Mouse (Mus musculus): ENCODE measurements around the gene Tecrl. TPM values are rescaled to one million over a fixed set of nuclear protein-coding genes. Genes with fewer than 3 reads are reported as not detected.

Tecrl gene
- total RNA-seq (2021) = under 1 TPM; 0.13 to 0.18 TPM
- long read RNA-seq, experiment 1 = 0 reads
- long read RNA-seq, experiment 2 = 0 reads

DNA sequence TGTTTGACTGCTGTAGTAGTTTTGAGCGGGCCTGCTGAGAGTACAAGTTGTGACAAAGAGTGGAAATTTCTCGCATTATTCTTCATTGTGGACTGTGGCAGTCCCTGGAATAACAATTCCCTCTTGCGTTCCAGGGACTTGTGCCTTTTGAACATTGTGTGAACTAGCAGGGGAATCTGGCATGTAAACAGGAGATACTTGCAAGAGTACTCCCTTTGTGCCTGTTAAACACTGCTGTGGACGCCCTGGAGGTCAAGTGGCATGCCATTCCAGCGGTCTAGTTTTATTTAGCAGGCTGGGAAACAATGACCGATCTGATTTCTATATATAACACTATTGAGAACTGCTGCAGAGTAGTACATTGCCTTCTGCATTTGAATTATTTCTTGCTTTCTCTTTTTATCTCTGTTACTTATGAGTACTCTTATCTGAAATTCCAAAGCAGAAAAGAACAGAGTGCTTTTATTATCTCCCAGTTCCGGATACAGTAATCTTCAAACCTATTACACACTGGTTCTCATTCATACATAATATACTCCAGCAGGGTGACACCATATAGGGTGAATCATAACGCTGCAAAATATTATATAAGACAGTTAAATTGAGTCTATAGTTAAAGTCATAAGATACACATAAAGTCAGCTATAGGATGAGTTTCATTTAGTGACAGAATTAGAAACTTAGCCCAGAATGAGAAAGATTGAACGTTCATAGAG, at the start of gene Tecrl:
TSS of gene Tecrl (minus strand) at position 350 of the 716 bp plus-strand sequence.
- intact Hi-C loops (cut with DNase I) = no loop called here
- no peak for DNase-seq (ENCODE audit: low spot score in 2 of 2)

GRCm38 (mm10) chr5:83385021-83385420, 30.0 kb upstream of the Tecrl start:
- intact Hi-C loops (cut with DNase I) = no loop called here
- DNase-seq (ENCODE audit: low spot score in 2 of 2) = no peak

DNA sequence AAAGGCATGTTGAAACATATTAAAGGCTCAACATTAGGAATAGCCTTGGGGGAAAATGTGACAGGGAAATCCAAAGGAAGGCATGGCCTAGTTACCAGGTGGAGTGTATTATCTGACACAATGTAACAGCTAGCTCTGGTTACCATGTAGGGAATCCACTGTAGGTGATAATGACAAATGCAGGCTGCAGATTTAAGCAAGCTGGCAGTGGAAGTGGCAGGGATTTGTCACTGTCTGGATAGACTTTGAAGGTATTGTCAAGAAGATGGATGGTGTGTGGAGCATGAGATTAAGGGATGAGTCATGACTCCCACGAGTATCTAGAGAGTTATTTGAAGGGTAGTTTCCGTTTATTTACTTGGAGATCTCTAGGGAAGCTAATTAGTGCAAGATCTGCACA, 3.4 kb downstream of the Tecrl start:
- DNase-seq (ENCODE audit: low spot score in 2 of 2) = no peak
- intact Hi-C loops (cut with DNase I) = no loop called here

DNA sequence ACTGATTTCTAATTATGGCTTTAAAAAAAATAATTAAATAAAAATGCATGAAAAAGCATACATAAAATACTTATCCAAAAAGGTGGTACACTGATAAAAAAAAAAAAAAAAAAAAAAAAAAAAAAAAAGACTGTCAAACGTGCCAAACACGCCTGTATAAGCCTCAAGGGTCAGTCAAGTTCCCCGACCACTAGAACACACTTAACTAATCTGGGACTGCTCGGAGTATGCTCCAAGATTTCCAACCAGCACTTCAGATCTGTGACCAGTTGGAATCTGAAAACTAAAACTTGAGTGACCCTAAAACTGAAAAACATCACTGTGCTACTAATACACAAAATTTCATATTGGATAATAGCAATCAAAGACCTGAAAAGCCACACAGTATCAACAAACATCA, 15.9 kb downstream of the Tecrl start:
- intact Hi-C loops (cut with DNase I) = no loop called here
- no peak for DNase-seq (ENCODE audit: low spot score in 2 of 2)

DNA sequence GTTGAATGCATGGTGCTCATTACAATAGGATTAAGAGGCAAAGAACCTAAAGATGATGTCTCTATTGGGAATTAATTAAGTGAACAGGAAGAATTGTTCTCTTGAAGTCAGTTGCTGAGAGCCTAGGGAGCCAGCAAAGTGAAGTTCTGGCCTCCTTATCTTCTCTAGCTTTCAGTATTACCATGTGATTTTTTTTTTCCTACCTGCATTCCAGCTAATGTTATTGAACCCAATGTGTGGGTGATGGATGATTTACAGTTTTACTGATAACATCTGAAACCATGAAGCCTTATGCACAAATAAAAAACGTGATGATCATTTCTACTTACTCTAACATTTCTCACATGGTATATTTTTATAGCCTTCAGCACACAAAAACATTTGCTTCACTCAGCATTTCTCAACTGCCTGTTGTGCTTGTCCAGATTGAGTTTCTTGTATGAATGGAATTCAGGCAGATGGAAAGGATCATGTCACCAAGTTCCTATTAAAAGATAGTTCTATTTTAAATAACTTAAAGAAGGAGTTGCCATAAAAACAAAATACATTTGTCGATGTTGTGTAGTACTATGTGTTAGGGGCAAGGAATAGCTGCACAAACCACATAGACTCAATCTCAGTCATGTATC, 87.7 kb downstream of the Tecrl start:
- intact Hi-C loops (cut with DNase I) = no loop called here
- DNase-seq (ENCODE audit: low spot score in 2 of 2) = no peak

DNA sequence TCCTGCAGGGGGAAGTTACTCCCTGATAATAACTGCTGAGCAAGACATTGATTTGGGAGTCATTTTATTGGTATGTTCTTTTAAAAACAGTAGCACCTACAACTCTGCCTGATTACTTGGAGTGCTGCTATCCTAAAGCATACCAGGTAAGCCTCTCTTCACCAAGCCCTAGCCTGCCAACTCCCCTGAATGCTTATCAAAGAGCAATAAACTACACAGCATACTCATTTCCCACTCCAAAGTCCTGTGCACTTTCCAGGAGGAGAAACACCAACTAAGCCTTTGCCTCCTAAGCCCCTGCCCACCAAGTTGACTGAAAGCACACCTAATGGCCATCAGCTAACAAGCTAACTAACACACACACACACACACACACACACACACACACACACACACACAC, 94.9 kb downstream of the Tecrl start:
- intact Hi-C loops (cut with DNase I) = no loop called here
- DNase-seq (ENCODE audit: low spot score in 2 of 2) = no peak

DNA sequence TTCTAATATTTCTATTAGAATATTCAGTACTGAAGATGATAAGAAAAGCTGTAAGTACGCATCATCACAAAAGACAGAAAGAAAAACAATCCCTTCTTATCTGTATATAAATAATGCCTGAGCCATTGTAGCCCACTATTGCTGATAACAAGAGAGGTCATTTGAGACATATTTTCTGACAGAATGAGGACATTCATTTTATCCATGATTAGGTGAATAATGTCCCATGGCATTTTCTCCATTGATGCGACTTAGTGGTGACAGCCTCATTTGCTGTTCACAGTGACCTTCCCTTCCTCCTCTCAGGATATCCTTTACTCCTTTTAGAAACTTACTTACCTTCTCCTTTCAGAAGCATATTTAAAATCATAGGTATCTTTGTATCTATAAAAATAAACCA, 100.9 kb downstream of the Tecrl start:
- intact Hi-C loops (cut with DNase I) = no loop called here
- no peak for DNase-seq (ENCODE audit: low spot score in 2 of 2)

DNA sequence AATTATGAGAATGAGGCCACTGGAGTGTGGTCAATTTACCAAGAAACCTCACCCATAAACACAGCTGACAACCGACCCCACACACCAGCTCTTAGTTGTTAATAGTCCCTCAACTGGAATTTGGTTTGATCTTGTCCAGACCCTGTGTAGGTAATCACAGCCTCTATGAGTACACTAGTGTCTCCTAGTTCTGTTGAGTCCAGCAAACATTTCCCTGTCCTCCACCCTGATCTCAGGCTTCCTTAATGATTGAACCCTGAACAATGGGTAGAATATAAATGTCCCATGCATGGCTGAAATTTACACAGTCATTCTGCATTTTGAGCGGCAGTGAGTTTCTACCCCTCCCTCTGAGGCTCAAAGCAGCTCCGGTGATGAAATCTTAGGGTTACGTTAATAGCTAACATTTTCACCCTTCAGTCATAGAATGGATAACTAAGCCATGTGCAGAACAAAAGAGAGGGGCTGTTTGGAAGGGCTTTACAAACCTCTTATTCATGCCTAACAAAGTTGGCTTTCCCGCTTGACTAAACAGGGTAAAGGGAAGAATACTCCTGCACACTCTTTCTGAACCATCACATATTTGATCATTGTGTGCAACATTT, 116.0 kb downstream of the Tecrl start:
- intact Hi-C loops (cut with DNase I) = no loop called here
- DNase-seq (ENCODE audit: low spot score in 2 of 2) = no peak
